Comparison of ENCODE assay signal across 12 mouse cellular contexts in genomic region chr4:55136283-55136682, GRCm38 (mm10).
A peak's percentile ranks its signal among the peaks of the same experiment; 100 is the strongest.
DNase-seq lines count a peak whose midpoint lies in the region; ATAC-seq and TF ChIP-seq lines count a peak whose summit lies in the region.
"Had no signal": no experiment of that assay in that cellular context is flagged by ENCODE, and none has a peak within 500 bp of the region (broad histone marks: within the 10 kb centered on the region; RNA-seq: fewer than 3 reads in every experiment).

No protein-coding gene starts in this region.

- peak; percentile 92 for TF ChIP-seq EP300 in ES-Bruce4 (IDR thresholded peaks at IDR 0.05; ENCODE audit: insufficient read depth, low read depth, low read length)

- H3K4me3 ChIP-seq in forebrain, embryonic 12.5 days (replicated peaks) = no peak overlapping the region
- H3K4me3 ChIP-seq in forebrain, embryonic 15.5 days = no peak overlapping the region
- H3K4me3 ChIP-seq in ES-Bruce4 (ENCODE audit: low read depth, low read length) = no peak overlapping the region
- H3K4me3 ChIP-seq in embryonic facial prominence, embryonic 11.5 days (ENCODE audit: low read depth, low read length) = no peak overlapping the region
- no peak overlapping the region for H3K4me3 ChIP-seq in midbrain, embryonic 14.5 days (replicated peaks; ENCODE audit: low read depth, low read length)
- H3K4me3 ChIP-seq: embryonic facial prominence, embryonic 13.5 days had no signal

- no peaks in the 10 kb centered on the region for H3K36me3 ChIP-seq in forebrain, embryonic 12.5 days (replicated peaks)
- H3K36me3 ChIP-seq in forebrain, embryonic 15.5 days = no peaks in the 10 kb centered on the region
- peaks cover 5% of the 10 kb centered on the region; the same call in 1 of the 2 replicates for H3K36me3 ChIP-seq in ES-Bruce4 (ENCODE audit: control insufficient read depth, insufficient read depth, low read length, poor library complexity, severe bottlenecking)
- H3K36me3 ChIP-seq in embryonic facial prominence, embryonic 11.5 days (replicated peaks; ENCODE audit: control insufficient read depth, insufficient read depth, low read depth, low read length) = no peaks in the 10 kb centered on the region
- no peaks in the 10 kb centered on the region for H3K36me3 ChIP-seq in midbrain, embryonic 14.5 days (ENCODE audit: control insufficient read depth, insufficient read depth, low read length)
- H3K36me3 ChIP-seq: embryonic facial prominence, embryonic 13.5 days had no signal

- no peak for TF ChIP-seq POLR2A in ES-Bruce4 (IDR thresholded peaks at IDR 0.05; ENCODE audit: insufficient read depth, low read length)

- H3K27me3 ChIP-seq in forebrain, embryonic 12.5 days = no peaks in the 10 kb centered on the region
- no peaks in the 10 kb centered on the region for H3K27me3 ChIP-seq in forebrain, embryonic 15.5 days
- no peaks in the 10 kb centered on the region for H3K27me3 ChIP-seq in ES-Bruce4 (ENCODE audit: control insufficient read depth, insufficient read depth, low read length, poor library complexity, severe bottlenecking)
- no peaks in the 10 kb centered on the region for H3K27me3 ChIP-seq in embryonic facial prominence, embryonic 11.5 days (ENCODE audit: control insufficient read depth, insufficient read depth, low read length)
- H3K27me3 ChIP-seq in midbrain, embryonic 14.5 days (ENCODE audit: control insufficient read depth, insufficient read depth, low read length) = no peaks in the 10 kb centered on the region
- H3K27me3 ChIP-seq: embryonic facial prominence, embryonic 13.5 days had no signal

- no peak overlapping the region for H3K9ac ChIP-seq in forebrain, embryonic 12.5 days
- H3K9ac ChIP-seq in forebrain, embryonic 15.5 days (replicated peaks) = no peak overlapping the region
- H3K9ac ChIP-seq in ES-Bruce4 (ENCODE audit: low read depth, poor library complexity, severe bottlenecking) = peak overlapping the region; percentile 21; the same call in 1 of the 2 replicates
- H3K9ac ChIP-seq in embryonic facial prominence, embryonic 11.5 days (replicated peaks; ENCODE audit: low read length) = no peak overlapping the region
- no peak overlapping the region for H3K9ac ChIP-seq in midbrain, embryonic 14.5 days (replicated peaks; ENCODE audit: low read length)
- H3K9ac ChIP-seq: embryonic facial prominence, embryonic 13.5 days had no signal

- H3K4me1 ChIP-seq in forebrain, embryonic 12.5 days = peaks cover 10% of the 10 kb centered on the region
- peaks cover 5% of the 10 kb centered on the region; the same call in 1 of the 2 replicates for H3K4me1 ChIP-seq in forebrain, embryonic 15.5 days
- H3K4me1 ChIP-seq in ES-Bruce4 (ENCODE audit: control insufficient read depth, insufficient read depth, low read length) = peaks cover 2% of the 10 kb centered on the region
- no peaks in the 10 kb centered on the region for H3K4me1 ChIP-seq in embryonic facial prominence, embryonic 11.5 days (ENCODE audit: control insufficient read depth, insufficient read depth, low read length)
- peaks cover 8% of the 10 kb centered on the region for H3K4me1 ChIP-seq in midbrain, embryonic 14.5 days (ENCODE audit: control insufficient read depth, insufficient read depth, low read length)
- H3K4me1 ChIP-seq: embryonic facial prominence, embryonic 13.5 days had no signal

- H3K9me3 ChIP-seq in forebrain, embryonic 12.5 days = no peaks in the 10 kb centered on the region
- H3K9me3 ChIP-seq in forebrain, embryonic 15.5 days = no peaks in the 10 kb centered on the region
- H3K9me3 ChIP-seq in ES-Bruce4 (replicated peaks; ENCODE audit: control insufficient read depth, insufficient read depth, low read length, poor library complexity, severe bottlenecking) = peaks cover 20% of the 10 kb centered on the region
- H3K9me3 ChIP-seq in embryonic facial prominence, embryonic 11.5 days (replicated peaks; ENCODE audit: control insufficient read depth, low read length) = no peaks in the 10 kb centered on the region
- no peaks in the 10 kb centered on the region for H3K9me3 ChIP-seq in midbrain, embryonic 14.5 days (ENCODE audit: control insufficient read depth, low read length)
- H3K9me3 ChIP-seq: embryonic facial prominence, embryonic 13.5 days had no signal

- no peak for TF ChIP-seq CTCF in ES-Bruce4 (IDR thresholded peaks at IDR 0.05; ENCODE audit: low read depth, low read length)

- 0 out of 2 replicates have a peak overlapping the region, but pooled peaks have one; percentile 38 for H3K27ac ChIP-seq in forebrain, embryonic 12.5 days
- H3K27ac ChIP-seq in forebrain, embryonic 15.5 days (replicated peaks) = no peak overlapping the region
- peak overlapping the region; percentile 98 for H3K27ac ChIP-seq in ES-Bruce4 (ENCODE audit: insufficient read depth, low read length)
- H3K27ac ChIP-seq in embryonic facial prominence, embryonic 11.5 days (replicated peaks; ENCODE audit: low read depth, low read length) = no peak overlapping the region
- H3K27ac ChIP-seq in midbrain, embryonic 14.5 days (replicated peaks; ENCODE audit: low read depth, low read length) = no peak overlapping the region
- H3K27ac ChIP-seq: embryonic facial prominence, embryonic 13.5 days had no signal

- WGBS in forebrain, embryonic 12.5 days = 2% methylated on average over 9 of the region's 9 CpGs
- 6% methylated on average over 9 of the region's 9 CpGs for WGBS in forebrain, embryonic 15.5 days
- WGBS in embryonic facial prominence, embryonic 11.5 days = 22% methylated on average over 9 of the region's 9 CpGs
- 3% methylated on average over 9 of the region's 9 CpGs for WGBS in midbrain, embryonic 14.5 days

- peak overlapping the region; percentile 19 for H3K4me2 ChIP-seq in forebrain, embryonic 12.5 days
- H3K4me2 ChIP-seq in forebrain, embryonic 15.5 days (replicated peaks) = no peak overlapping the region
- H3K4me2 ChIP-seq in embryonic facial prominence, embryonic 11.5 days (ENCODE audit: low read depth, low read length) = no peak overlapping the region
- H3K4me2 ChIP-seq in midbrain, embryonic 14.5 days (ENCODE audit: low read length) = peak overlapping the region; percentile 17; the same call in 1 of the 2 replicates
- H3K4me2 ChIP-seq: embryonic facial prominence, embryonic 13.5 days had no signal

- DNase-seq in embryonic facial prominence, embryonic 11.5 days (ENCODE audit: low spot score) = peak; percentile 47
- DNase-seq in midbrain, embryonic 14.5 days = peak; percentile 61
- no peak for DNase-seq in thymus, adult 18-20 months
- no peak for DNase-seq in testis, postnatal 10 days (ENCODE audit: low spot score)
- DNase-seq in ovary, adult 18-20 months (ENCODE audit: low spot score) = no peak
- DNase-seq: gastrocnemius, postnatal 25 days; kidney, adult 8-10 months; lung, postnatal 14 days had no signal

- ATAC-seq in forebrain, embryonic 12.5 days (ENCODE audit: low FRiP score) = peak; percentile 46; the same call in 1 of the 2 replicates
- ATAC-seq in forebrain, embryonic 15.5 days (replicated peaks) = no peak
- ATAC-seq in embryonic facial prominence, embryonic 11.5 days (replicated peaks; ENCODE audit: insufficient number of reproducible peaks, low FRiP score, low TSS enrichment, low read depth) = no peak
- ATAC-seq in midbrain, embryonic 14.5 days (ENCODE audit: low FRiP score, low TSS enrichment) = no peak

Comparison
In these comparisons a context has a peak if more than half of its experiments do, and no peak if none do; other contexts are left out.
1. H3K27ac ChIP-seq: peak in forebrain, embryonic 12.5 days (single experiment) and ES-Bruce4 (single experiment); none in forebrain, embryonic 15.5 days (single experiment), embryonic facial prominence, embryonic 11.5 days (single experiment) and midbrain, embryonic 14.5 days (single experiment).
2. H3K4me2 ChIP-seq: peak in forebrain, embryonic 12.5 days (single experiment) and midbrain, embryonic 14.5 days (single experiment); none in forebrain, embryonic 15.5 days (single experiment) and embryonic facial prominence, embryonic 11.5 days (single experiment).
3. DNase-seq: peak in embryonic facial prominence, embryonic 11.5 days (single experiment) and midbrain, embryonic 14.5 days (single experiment); none in thymus, adult 18-20 months (0 of 2), testis, postnatal 10 days (single experiment) and ovary, adult 18-20 months (single experiment).